Mouse (Mus musculus): ENCODE measurements around the gene Rimklb. TPM values are rescaled to one million over a fixed set of nuclear protein-coding genes. Genes with fewer than 3 reads are reported as not detected.

Gene Rimklb
- polyA plus RNA-seq, 1 experiment, result not detected

GRCm38 (mm10) chr6:122400263-122400662, 98.3 kb downstream of the Rimklb start:
- Histone ChIP-seq H3K27ac (ENCODE audit: insufficient read depth, low read length) (no peak overlapping the region), H3K36me3 (ENCODE audit: control insufficient read depth, insufficient read depth, low read length) (no peaks in the 10 kb centered on the region), H3K27me3 (ENCODE audit: control insufficient read depth, insufficient read depth, low read length) (no peaks in the 10 kb centered on the region), H3K4me3 (ENCODE audit: extremely low read depth, insufficient read depth, insufficient read length) (no peak overlapping the region), H3K4me1 (ENCODE audit: control insufficient read depth, insufficient read depth, insufficient read length) (no peaks in the 10 kb centered on the region)
- WGBS, result 86% methylated on average over 9 of the region's 9 CpGs
- DNase-seq (ENCODE audit: low read depth in 1 of 2, low spot score in 2 of 2), result no peak
- TF ChIP-seq POLR2A (IDR thresholded peaks at IDR 0.05; ENCODE audit: low read depth, low read length) (no peak), CTCF (IDR thresholded peaks at IDR 0.05; ENCODE audit: extremely low read depth, insufficient read depth, insufficient read length, insufficient replicate concordance) (no peak)

Other genes with a start within 250 kb of the Rimklb start
- 1.1 and 1.2 TPM in 2 replicates for gene Klrg1, start 215.9 kb downstream of the Rimklb start, polyA plus RNA-seq (2012; rRNA removed)
- gene M6pr, start 190.0 kb downstream of the Rimklb start, polyA plus RNA-seq (2012; rRNA removed), result 41.5 and 44.9 TPM in 2 replicates
- gene Phc1, start 158.2 kb downstream of the Rimklb start, polyA plus RNA-seq (2012; rRNA removed), result 23.0 and 38.3 TPM in 2 replicates
- gene Mfap5, start 7.1 kb upstream of the Rimklb start, polyA plus RNA-seq (2012; rRNA removed), result 11.7 and 13.3 TPM in 2 replicates
- gene Aicda, start 55.0 kb upstream of the Rimklb start, polyA plus RNA-seq (2012; rRNA removed), result 0.20 and 0.38 TPM in 2 replicates
- gene Apobec1, start 103.7 kb upstream of the Rimklb start, polyA plus RNA-seq (2012; rRNA removed), result 44.0 and 60.3 TPM in 2 replicates
- 0.49 and 0.60 TPM in 2 replicates for gene Gdf3, start 111.3 kb upstream of the Rimklb start, polyA plus RNA-seq (2012; rRNA removed)
- not detected in 2 replicates for gene Dppa3, start 127.6 kb upstream of the Rimklb start, polyA plus RNA-seq (2012; rRNA removed)
- not detected in 2 replicates for gene Nanog, start 208.7 kb upstream of the Rimklb start, polyA plus RNA-seq (2012; rRNA removed)

Measured in spleen, adult 2 months (tissue).